Mouse (Mus musculus) liver, adult (tissue): ENCODE results near the gene Shisa8.

Experiments
- GATA4 ChIP-seq: IDR thresholded peaks from 2 replicates; pipeline ENCODE4 v1.6.1; 2014; ENCODE audit warnings: mild to moderate bottlenecking, low read length; ENCODE audit not compliant: insufficient replicate concordance

The Shisa8 gene

GRCm38 (mm10) chr15:82212752-82213063 lies at the start of gene Shisa8:
Gene Shisa8 (minus strand): TSS chr15:82212815.
- no peak for TF ChIP-seq GATA4

- no peak for TF ChIP-seq GATA4
Measured at GRCm38 (mm10) chr15:82259510-82259909, 46.9 kb upstream of the Shisa8 start.

DNA sequence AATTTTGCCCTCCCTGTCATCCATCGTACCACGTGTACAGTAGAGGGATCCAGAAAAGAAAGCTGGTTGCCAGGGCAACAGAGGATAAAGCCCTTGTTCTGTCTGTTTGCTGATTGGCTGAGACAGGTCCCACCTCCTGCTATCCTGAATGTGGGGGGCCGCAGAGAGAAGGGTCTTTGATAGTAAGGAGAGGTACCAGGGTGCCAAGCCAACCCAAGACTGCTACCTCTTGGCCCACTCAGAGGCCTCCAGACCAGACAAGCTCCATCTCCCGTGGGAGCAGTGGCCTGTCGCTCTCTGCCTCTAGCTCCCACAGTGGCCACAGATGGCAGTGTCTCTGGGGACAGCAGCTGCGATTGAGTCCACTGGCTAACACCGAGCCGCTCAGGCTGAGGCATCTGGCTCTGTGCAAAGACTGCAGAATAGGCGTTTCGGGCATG lies 43.3 kb upstream of the Shisa8 start:
- TF ChIP-seq GATA4, result no peak

GRCm38 (mm10) chr15:82255248-82255647 lies 42.6 kb upstream of the Shisa8 start:
- no peak for TF ChIP-seq GATA4

DNA sequence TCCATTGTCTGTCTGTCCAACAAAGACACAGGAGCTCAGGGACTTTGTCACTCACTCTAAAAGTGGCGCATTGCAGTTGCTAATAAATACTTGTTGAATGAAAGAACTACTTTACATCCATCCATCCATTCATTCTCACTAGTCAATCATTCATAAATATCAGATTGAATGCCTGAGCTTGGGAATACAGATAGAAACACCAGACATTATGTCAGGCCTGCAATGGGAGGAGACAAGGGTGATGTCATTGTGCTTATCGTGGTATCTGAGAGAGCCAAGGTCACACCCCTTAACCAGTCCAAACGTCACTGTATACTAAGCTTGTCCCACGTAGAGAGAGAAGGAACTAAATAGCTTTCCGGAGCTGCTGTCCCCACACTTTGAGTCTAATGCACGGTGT lies 39.5 kb upstream of the Shisa8 start, which contains the start of gene 1500009C09Rik:
1500009C09Rik (plus strand) TSS at position 301 of the 400 bp plus-strand sequence.
- TF ChIP-seq GATA4, result no peak

- no peak for TF ChIP-seq GATA4
Measured at GRCm38 (mm10) chr15:82251579-82251978, 39.0 kb upstream of the Shisa8 start.

DNA sequence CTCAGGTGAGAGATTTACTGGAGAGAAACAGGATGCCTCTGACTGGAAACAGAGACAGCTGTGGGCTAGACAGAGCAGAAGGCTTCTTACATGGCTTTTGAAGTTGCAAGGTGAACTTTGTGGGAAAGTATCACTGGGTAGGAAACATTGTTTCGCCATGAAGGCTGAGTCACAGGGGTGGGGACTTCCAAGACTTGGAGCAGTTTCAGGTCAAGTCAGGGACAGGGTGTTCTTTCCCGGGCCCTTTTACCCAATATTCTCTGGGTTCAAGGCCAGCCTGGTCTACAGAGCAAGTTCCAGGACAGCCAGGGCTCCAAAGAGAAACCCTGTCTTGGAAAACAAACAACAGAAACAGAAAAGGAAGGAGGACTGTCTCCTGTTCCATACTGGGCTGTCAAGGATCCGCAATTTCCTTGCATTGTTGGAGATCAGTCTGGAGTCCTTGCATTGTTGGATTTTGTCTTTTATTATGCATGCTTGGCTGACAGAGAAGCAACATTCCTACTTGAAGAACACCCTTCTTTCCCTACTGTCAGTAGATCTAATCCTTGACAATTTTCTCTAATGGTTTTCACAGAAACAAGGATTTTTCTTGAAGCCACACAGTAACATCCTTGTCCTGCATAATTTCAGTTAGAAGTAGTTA lies 34.6 kb upstream of the Shisa8 start:
- no peak for TF ChIP-seq GATA4

- TF ChIP-seq GATA4, result no peak
Measured at GRCm38 (mm10) chr15:82244115-82244804, 31.6 kb upstream of the Shisa8 start, which contains the start of gene Cenpm. Gene Cenpm (minus strand): TSS chr15:82244748.

DNA sequence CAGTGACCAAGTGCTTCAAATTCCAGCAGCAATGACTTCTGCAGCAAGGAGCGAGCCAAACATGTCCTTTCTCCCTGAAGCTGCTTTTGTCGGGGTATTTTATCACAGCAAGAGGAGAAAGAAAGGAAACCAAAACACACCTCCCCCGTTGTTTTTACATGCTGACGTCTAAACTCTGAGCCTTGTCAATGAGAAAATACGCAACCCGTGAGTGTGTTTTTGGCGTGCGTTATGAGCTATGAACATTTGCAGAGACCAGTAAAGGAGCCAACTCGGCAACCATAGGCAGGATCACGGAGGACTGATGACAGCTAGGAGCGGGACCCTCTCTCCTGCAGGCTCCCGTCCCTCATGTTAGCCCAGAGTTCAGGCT lies 31.1 kb upstream of the Shisa8 start:
- no peak for TF ChIP-seq GATA4

GRCm38 (mm10) chr15:82243311-82243710 lies 30.7 kb upstream of the Shisa8 start:
- TF ChIP-seq GATA4, result no peak

DNA sequence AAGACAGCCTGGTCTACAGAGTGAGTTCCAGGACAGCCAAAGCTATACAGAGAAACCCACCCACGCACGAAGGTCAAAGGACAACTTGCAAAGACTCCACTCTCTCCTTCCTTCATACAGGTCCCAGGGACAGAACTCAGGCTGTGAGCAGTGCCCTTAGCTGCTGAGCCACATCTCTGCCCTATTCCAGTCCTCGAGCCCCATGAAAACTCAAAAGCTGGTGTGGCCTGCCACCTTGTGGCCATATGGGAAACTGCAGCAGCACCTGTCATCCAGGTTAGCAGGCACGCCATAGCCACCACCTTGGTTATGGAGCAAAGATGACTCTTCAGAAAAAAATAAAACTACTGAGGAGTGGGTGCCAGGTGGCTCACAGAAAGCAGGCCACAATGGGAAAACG lies 23.9 kb upstream of the Shisa8 start:
- no peak for TF ChIP-seq GATA4

- TF ChIP-seq GATA4, result no peak
Measured at GRCm38 (mm10) chr15:82235661-82236060, 23.0 kb upstream of the Shisa8 start.

DNA sequence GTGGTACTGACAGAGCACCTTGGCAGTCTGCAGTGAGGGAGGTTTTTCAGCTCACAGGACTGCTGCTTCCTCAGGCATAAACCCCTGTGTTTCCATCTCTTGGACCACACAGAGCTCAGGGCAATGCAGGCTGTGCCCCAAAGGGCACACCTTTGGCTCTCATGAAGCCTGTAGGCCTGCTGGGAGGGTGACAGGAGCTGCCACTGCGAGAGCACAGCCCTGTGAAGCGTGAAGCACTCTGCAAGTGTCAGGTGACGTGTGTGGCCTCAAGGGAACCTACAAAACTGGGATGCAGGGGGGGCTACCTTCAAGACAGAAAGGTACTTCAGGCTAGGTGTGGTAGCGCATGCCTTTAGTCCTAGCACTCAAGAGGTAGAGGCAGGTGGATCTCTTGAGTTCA lies 20.0 kb upstream of the Shisa8 start:
- TF ChIP-seq GATA4, result no peak

- no peak for TF ChIP-seq GATA4
Measured at GRCm38 (mm10) chr15:82231591-82232378, 19.2 kb upstream of the Shisa8 start.

DNA sequence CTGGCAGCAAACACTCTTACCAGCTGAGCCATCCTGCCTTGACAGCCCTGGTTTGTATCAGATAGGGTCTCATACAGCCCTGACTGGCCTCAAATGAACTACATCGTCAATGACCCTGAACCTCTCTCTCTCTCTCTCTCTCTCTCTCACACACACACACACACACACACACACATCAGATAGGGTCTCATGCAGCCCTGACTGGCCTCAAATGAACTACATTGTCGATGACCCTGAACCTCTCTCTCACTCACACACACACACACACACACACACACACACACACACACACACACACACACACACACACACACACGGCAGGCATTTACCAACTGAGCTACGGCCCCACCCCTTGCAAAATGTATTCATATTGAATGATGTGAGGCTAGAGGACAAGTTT lies 18.5 kb upstream of the Shisa8 start:
- no peak for TF ChIP-seq GATA4

DNA sequence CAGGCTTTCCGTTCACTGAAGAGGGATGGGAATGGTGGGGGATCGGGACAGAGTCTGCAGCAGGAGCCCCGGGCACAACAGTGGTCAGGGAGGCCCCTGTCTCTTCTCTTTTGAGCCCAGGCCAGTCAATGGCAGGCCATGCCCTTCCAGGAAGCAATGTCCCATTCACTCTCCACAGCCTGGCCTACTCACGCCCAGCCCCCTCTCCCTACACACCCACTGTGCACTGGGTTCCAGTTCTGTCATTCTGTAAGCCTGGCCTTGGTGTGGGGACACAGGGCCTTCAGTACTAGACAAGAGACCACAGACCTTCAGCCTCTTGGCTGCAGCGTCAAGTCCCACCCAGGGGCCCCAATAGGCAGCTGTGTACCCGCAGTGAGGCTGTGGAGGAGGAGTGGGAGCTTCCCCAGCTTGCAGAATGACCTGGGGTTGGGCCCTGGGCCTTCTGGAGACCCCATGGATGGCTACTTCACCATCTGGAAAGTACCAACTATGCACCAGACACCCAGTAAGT lies 17.5 kb upstream of the Shisa8 start:
- no peak for TF ChIP-seq GATA4
